Mouse (Mus musculus): ENCODE data around the gene Elmo1. TPM values are rescaled to one million over a fixed set of nuclear protein-coding genes. Genes with fewer than 3 reads are reported as not detected.

Elmo1 gene
- polyA plus RNA-seq, 1 experiment = 11.3 TPM

DNA sequence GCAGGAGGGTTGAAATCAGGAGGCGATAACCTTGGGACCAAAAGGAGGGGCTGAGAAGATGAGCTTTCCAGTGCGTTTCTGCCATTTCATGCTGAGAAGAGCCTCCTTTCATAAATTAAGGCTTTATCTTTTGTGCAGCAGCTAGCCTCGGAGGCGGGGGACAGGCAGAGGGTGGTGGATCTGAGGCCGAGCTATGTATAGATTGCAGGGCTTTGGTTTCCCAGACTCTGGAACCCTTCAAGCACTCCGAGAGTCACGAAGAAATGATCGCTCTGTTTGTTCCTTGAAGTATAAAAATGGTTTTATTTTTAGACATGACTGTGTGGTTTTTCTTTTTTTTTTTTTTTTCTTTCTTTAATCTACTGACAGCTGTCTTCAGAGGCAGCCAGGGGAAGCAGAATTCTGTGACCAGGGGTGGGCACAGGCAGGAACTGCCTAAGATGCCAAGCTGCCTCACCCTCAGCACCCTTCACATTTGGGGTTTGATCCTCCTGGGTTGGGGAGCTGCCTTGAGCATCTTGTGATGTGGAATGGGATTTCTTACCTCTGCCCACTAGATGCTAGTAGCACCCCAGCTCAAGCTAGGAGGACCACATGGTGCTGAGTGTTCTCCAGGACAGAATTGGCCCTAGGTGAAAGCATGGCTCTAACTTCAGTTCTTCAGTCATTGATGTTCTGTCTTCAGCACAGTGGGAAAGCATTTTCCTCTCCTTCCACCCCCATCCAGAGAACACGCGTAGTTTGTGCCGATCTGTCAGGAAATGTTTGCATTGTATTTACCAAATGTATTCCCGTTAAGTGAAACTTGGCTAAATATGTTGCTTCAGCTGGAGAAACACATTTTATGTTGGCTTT, 448.0 kb downstream of the Elmo1 start:
- DNase-seq (ENCODE audit: low read depth, low spot score) = no peak
- WGBS = 68% methylated on average over 12 of the region's 12 CpGs

DNA sequence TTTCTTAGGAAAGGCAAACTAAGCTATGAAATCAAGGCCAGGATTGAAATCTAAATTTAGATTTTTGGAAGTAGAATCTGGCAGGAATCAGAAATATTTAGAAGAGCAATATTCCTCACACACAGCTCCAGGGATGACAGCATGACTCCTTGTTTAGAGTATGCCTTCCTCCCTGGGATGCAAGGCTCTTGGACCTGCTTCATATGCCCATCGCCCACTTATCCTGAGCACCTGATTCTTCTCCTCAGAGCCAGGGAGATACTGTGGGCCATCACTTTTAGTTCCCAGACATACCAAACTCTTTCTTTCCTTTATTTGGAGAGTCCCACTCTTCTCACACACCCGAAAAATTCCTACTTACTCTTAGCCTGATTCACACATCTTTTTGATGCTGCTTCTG, 449.2 kb downstream of the Elmo1 start:
- WGBS = 86% methylated on average over 2 of the region's 2 CpGs
- no peak for DNase-seq (ENCODE audit: low read depth, low spot score)

DNA sequence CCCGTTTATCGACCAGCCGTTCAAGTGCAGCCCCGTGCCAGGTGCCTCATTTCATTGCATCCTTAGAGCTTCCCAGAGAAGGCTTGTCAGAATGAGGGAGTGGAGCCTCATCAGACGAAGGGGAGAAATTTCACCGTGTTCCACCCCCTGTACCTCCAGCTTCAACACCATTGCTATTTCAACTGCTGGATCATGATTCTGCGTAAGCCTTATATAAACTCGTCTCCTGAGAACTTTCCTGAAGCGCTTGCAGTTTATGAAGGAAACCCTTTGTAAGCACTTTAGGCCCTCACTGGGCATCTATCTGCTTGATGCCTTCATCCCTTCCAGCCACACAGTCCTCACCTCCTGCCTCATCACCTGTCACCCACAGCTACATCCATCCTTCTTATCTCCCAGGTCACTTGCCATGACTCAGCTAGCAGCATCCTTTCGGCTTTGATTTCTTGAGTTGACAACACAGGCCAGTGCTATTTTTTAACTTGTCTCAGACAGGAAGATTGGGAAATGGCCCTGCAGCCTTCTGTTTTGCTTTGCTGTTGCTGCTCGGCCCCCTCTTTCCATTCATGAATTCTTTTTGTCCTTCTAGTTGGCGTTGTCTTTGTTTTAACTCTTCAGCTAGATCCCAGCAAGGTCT, 456.3 kb downstream of the Elmo1 start:
- 89% methylated on average over 12 of the region's 12 CpGs for WGBS
- DNase-seq (ENCODE audit: low read depth, low spot score) = no peak

GRCm38 (mm10) chr13:20549983-20550382, 459.6 kb downstream of the Elmo1 start:
- 54% methylated on average over 4 of the region's 4 CpGs for WGBS
- no peak for DNase-seq (ENCODE audit: low read depth, low spot score)

DNA sequence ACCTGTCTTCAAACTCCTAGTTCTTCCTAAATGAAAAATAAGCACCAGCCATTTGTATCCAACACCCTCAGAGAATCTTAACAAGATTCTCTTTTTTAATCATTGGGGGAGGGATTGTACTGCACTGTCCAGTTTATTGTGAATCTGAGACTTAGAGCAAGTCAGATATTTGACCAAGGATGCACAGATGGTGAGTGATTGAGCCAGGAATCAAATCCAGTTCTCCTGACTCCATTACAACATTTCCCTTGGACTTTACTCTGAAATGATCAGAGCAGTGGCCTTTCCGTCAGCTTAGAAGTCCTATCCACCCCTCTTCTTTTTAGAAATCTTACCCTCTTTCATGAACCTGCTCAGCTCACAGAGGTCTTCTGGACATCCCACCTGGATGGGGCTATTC, 461.2 kb downstream of the Elmo1 start:
- no peak for DNase-seq (ENCODE audit: low read depth, low spot score)
- WGBS = 95% methylated on average over 1 of the region's 1 CpGs

- WGBS = 86% methylated on average over 4 of the region's 4 CpGs
- no peak for DNase-seq (ENCODE audit: low read depth, low spot score)
These were observed 465.6 kb downstream of the Elmo1 start for GRCm38 (mm10) chr13:20555853-20556452.

- WGBS = 45% methylated on average over 10 of the region's 10 CpGs
- DNase-seq (ENCODE audit: low read depth, low spot score) = peak; percentile 29
These were observed 466.3 kb downstream of the Elmo1 start for GRCm38 (mm10) chr13:20556739-20557138.

DNA sequence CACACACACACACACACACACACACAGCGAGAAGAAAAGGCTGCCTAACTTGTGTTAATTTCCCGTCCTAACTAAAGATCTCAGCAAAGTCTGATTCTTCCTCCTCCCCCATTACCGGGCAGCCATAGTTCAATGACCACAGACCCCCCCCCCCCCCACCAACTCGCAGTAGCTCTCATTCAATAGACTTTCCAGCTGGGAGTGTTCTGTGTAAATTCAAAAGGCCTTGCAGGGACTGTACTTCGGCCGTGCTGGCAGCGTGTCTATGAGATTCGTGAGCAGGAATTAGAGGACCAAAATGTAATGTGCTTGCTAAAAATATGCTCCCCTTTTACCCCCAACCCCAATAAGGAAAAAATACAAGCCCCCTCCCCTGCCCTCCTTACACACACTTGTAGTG, 466.8 kb downstream of the Elmo1 start:
- 50% methylated on average over 8 of the region's 8 CpGs for WGBS
- DNase-seq (ENCODE audit: low read depth, low spot score) = no peak

DNA sequence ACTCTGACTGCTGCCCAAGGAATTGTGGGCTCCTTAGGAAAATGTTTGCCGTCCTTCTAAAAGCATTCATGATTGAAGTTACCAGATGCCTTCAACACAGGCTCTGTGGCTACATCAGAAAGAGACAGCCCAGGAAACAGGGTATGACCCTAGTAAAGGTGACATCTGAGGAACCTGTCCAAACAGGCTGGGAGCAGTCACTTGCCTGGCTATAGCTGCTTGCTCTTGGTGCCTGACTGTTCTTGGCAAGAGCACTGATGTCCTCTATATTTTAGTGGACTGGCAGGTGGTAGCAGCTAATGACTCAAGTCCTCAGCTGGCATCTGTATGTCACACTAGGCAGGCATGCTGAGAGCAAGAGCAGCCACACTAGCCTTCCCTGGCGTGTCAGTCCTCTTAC, 468.0 kb downstream of the Elmo1 start:
- no peak for DNase-seq (ENCODE audit: low read depth, low spot score)
- 97% methylated on average over 2 of the region's 2 CpGs for WGBS

DNA sequence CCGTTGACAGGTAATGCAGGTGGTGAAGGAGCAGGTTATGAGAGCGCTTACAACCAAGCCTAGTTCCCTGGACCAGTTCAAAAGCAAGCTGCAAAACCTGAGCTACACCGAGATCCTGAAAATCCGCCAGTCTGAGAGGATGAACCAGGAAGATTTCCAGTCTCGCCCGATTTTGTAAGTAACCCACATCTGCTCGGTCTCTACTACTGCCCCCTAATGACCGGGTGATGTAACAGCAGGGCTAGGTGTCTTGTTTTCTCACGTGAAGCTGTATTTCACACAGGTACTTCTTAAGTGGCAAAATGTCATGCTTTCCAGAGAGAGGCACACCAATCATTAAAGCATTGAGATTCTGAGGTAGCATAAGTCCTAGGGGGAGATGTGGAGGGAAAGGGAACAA, 474.0 kb downstream of the Elmo1 start:
- no peak for DNase-seq (ENCODE audit: low read depth, low spot score)
- WGBS = 83% methylated on average over 9 of the region's 9 CpGs

GRCm38 (mm10) chr13:20575186-20575585, 484.8 kb downstream of the Elmo1 start:
- 92% methylated on average over 2 of the region's 2 CpGs for WGBS
- DNase-seq (ENCODE audit: low read depth, low spot score) = no peak

DNA sequence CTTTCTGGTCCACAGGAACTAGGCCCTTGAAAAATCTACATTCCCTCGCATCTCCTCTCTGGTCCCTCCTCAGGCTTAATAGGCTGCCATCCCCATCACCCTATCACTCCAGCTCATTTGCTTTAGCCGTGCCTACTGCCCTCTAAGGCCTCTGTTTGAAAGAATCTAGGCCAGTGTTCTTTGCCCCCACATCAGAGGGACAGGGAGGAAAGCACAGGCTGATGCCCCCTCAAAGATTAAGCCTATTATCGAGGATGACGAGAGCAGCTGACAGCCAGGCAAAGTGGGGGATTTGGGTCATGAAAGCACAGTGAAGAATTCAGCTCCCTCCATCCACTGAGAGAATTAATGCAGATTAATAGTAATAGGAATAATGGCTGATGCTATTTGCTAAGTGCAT, 495.5 kb downstream of the Elmo1 start:
- no peak for DNase-seq (ENCODE audit: low read depth, low spot score)
- 89% methylated on average over 4 of the region's 4 CpGs for WGBS

DNA sequence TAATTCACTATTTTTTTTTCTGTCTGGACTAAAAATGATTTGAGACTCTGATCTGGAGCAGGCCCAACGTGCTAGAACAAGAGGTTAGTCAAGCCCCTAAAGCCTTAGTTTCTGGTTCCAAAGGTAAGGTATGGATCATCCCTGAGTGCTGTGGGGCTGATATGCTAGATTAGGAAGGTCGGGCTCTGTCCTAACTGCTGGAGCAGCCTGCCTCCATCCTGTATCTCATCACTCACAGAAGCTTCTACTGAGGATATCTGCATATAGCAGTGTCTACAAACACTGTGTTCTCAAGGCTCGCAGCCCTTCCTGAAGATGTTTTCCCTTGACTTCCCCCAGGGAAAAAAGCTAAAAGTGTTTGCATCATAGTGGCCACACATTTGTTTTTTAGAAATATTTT, 496.1 kb downstream of the Elmo1 start:
- DNase-seq (ENCODE audit: low read depth, low spot score) = no peak
- WGBS = 89% methylated on average over 3 of the region's 3 CpGs

GRCm38 (mm10) chr13:20590983-20591382, 500.6 kb downstream of the Elmo1 start:
- no peak for DNase-seq (ENCODE audit: low read depth, low spot score)
- 78% methylated on average over 4 of the region's 4 CpGs for WGBS

- WGBS = 55% methylated on average over 5 of the region's 5 CpGs
These were observed 506.9 kb downstream of the Elmo1 start for GRCm38 (mm10) chr13:20597307-20597706.

DNA sequence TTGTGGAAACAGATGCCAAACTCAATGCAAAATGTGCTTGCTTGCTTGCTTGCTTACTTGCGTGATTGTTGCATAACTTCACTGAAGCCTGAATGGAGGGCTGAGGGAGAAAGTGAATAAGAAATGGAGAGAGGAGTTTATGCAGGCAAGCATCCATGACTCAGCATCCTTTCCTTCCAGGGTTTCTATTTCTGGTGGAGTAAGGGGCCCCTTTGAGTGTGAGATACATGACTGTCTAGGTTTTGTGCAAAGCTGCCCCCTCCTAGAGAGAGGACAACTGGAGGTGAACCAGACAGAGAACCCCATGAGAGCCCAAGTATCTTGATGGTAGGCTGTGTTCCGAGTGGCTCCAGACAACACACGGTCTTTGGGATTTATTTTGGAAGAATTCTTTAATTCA, 508.2 kb downstream of the Elmo1 start:
- WGBS = 90% methylated on average over 3 of the region's 3 CpGs
- no peak for DNase-seq (ENCODE audit: low read depth, low spot score)

More at GRCm38 (mm10) chr13:20597307-20597706, 506.9 kb downstream of the Elmo1 start:
- DNase-seq (ENCODE audit: low read depth, low spot score) = no peak

DNA sequence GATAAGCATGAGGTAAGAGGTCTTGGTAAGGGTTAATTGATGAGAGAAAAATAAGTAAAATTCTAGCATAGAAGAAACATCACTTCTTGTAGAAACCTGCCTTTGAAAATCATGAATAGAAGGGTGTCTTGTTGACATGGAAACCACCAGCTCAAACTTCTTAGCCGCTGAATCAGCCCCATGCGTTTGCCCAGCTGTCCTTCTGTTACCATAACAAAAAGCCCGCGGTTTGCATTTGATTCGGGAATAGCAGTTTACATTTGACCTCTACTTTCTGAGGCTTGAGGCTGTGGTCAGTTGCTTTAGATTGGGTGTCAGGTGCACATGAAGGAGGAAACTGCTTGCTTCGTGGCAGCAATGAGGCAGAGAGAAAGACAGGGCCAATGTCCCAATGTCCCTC, 509.9 kb downstream of the Elmo1 start:
- 66% methylated on average over 6 of the region's 6 CpGs for WGBS

DNA sequence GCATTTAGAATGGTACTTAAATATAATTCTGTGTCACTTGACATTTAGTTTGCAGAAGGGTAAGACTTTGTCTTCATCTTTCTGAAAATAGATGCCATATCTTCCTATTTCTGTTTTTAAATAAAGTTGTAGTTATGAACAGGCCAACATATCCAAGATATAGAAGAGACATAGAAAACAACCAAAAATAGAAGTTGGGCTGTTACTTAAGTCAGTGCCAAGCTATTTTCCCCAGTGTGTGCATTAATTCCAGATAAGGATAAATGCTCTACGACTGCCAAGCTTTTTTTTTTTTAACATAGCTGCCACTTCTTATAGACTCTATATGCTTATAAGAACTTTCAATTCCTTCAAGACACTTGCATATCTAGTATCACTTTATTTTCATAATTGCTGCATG, 511.0 kb downstream of the Elmo1 start:
- DNase-seq (ENCODE audit: low read depth, low spot score) = no peak
- 76% methylated on average over 1 of the region's 1 CpGs for WGBS

More for the DNA sequence above, 509.9 kb downstream of the Elmo1 start:
- no peak for DNase-seq (ENCODE audit: low read depth, low spot score)

DNA sequence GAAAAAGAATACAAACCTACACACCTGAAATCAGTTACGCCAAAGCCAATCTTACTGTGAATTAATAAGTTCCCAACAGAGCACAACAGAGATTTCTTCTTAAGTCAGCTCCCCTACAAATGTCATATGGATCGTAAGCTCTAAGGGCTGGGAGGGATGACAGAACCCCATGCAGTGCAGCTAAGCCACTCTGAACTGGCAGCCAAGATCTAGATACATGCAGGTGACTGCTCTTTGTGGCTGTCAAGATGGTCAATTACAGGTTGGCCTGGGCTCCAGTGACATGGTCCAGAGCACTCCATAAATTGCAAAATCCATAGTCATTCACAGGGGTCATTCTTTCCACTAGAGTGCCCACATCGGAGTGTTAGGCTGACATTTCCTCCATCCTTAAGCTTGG, 516.5 kb downstream of the Elmo1 start:
- DNase-seq (ENCODE audit: low read depth, low spot score) = no peak
- 92% methylated on average over 3 of the region's 3 CpGs for WGBS

DNA sequence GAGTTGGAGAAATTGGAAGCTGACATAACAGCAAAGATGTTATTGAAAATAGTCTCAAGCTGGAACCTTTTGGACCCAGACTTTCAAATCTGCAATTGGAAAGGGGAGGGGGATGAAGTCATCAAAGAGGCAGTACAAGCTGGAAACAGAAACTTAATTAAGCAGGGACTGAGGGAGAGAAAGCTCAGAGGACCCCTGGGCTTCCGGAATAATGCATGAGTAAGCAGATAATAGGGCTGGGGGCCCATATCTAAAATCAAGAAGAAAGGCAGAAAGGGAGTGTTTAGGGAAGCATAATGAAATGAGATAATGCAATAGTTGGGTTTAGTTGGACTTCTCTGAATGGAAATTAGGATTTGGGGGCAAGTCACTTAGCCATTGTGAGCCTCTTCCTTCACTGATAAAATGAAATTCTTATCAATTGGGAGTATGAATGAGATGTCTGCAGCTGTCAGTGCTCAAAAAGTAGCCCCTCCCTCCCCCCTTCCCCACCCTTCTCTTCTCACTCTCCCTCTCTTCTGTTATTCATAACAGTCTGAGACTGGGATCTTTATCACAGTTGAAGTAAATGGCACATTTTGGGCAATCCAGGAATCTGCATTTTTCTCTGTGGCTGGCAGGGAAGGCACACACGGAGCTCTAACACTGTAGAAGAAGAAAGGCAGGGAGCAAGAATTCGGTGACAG, 518.8 kb downstream of the Elmo1 start:
- no peak for DNase-seq (ENCODE audit: low read depth, low spot score)
- 68% methylated on average over 3 of the region's 3 CpGs for WGBS
